Mouse (Mus musculus) olfactory bulb, adult 2 months (tissue): ENCODE results near the gene Bank1.

ENCODE experiments used
- CTCF ChIP-seq: fragments of 200-500 bp; IDR thresholded peaks from 2 replicates; pipeline ENCODE4 v1.5.1; 2012; ENCODE audit warnings: low read depth, mild to moderate bottlenecking, low read length, moderate library complexity; ENCODE audit not compliant: insufficient read depth
- POLR2A ChIP-seq: fragments of 200-500 bp; IDR thresholded peaks from 2 replicates; pipeline ENCODE4 v1.6.1; 2012; ENCODE audit warnings: mild to moderate bottlenecking, low read depth, low read length, moderate library complexity; ENCODE audit not compliant: insufficient read depth

- TF ChIP-seq CTCF (no peak), POLR2A (no peak)
These were observed 280.5 kb downstream of the Bank1 start for GRCm38 (mm10) chr3:136045381-136045780.
